Mouse (Mus musculus) lung, postnatal 0 days (tissue): ENCODE data around the gene Ddr2.

ENCODE experiments used
- CTCF ChIP-seq: IDR thresholded peaks from 2 replicates; pipeline ENCODE4 v1.5.1; 2016; ENCODE audit warnings: antibody characterized with exemption, mild to moderate bottlenecking
- EP300 ChIP-seq: IDR thresholded peaks from 2 replicates; pipeline ENCODE4 v1.6.1; 2016; ENCODE audit warnings: antibody characterized with exemption, mild to moderate bottlenecking, control low read depth

GRCm38 (mm10) chr1:169924567-169924966 is 186.0 kb downstream of the Ddr2 start:
- TF ChIP-seq CTCF (no peak), EP300 (no peak)
